Mouse (Mus musculus) forebrain, embryonic 12.5 days (tissue): ENCODE results near the gene Dusp23. TPM values are rescaled to one million over a fixed set of nuclear protein-coding genes. Genes with fewer than 3 reads are reported as not detected.
A peak's percentile ranks its signal among the peaks of the same experiment; 100 is the strongest.

Experiments used
- ATAC-seq: fragments of 200-750 bp; cut with Nextera tagmentation; 2 replicates; pipeline ENCODE4 v1.8.0; 2017; ENCODE audit warnings: moderate TSS enrichment; ENCODE audit not compliant: low FRiP score
- H3K27ac ChIP-seq: fragments of 300-500 bp; sonication (generic); 2 replicates; pipeline ENCODE4 v1.5.1; 2016; ENCODE audit warnings: mild to moderate bottlenecking
- H3K27me3 ChIP-seq: fragments of 300-500 bp; sonication (generic); 2 replicates; pipeline ENCODE4 v1.6.1; 2016; ENCODE audit warnings: mild to moderate bottlenecking
- H3K36me3 ChIP-seq: fragments of 300-500 bp; sonication (generic); replicated peaks from 2 replicates; pipeline ENCODE4 v1.6.1; 2016; ENCODE audit warnings: mild to moderate bottlenecking
- H3K4me1 ChIP-seq: fragments of 300-500 bp; sonication (generic); 2 replicates; pipeline ENCODE4 v1.6.1; 2016
- H3K4me2 ChIP-seq: fragments of 300-500 bp; sonication (generic); 2 replicates; pipeline ENCODE4 v1.6.1; 2016; ENCODE audit warnings: mild to moderate bottlenecking, moderate library complexity
- H3K4me3 ChIP-seq: fragments of 300-500 bp; sonication (generic); replicated peaks from 2 replicates; pipeline ENCODE4 v1.5.1; 2016; ENCODE audit warnings: mild to moderate bottlenecking
- H3K9ac ChIP-seq: fragments of 300-500 bp; sonication (generic); 2 replicates; pipeline ENCODE4 v1.6.1; 2016; ENCODE audit warnings: mild to moderate bottlenecking
- H3K9me3 ChIP-seq: fragments of 300-500 bp; sonication (generic); 2 replicates; pipeline ENCODE4 v1.6.1; 2016
- WGBS: fragments of 180-500 bp; shearing (Covaris S2); methylation state at CpG from one replicate; pipeline ENCODE4 v1.1.7; 2016; 5-methylcytosine and 5-hydroxymethylcytosine counted together
- polyA plus RNA-seq: library from polyadenylated mRNA; unstranded; fragments of >200 nt; fragmentation: Nextera tagmentation; extraction: Ambion mirVana; gene quantifications from 2 replicates; pipeline ENCODE4 v1.2.1, GENCODE M21; 2016

Gene Dusp23
- 4.6 and 6.1 TPM in 2 replicates for polyA plus RNA-seq

DNA sequence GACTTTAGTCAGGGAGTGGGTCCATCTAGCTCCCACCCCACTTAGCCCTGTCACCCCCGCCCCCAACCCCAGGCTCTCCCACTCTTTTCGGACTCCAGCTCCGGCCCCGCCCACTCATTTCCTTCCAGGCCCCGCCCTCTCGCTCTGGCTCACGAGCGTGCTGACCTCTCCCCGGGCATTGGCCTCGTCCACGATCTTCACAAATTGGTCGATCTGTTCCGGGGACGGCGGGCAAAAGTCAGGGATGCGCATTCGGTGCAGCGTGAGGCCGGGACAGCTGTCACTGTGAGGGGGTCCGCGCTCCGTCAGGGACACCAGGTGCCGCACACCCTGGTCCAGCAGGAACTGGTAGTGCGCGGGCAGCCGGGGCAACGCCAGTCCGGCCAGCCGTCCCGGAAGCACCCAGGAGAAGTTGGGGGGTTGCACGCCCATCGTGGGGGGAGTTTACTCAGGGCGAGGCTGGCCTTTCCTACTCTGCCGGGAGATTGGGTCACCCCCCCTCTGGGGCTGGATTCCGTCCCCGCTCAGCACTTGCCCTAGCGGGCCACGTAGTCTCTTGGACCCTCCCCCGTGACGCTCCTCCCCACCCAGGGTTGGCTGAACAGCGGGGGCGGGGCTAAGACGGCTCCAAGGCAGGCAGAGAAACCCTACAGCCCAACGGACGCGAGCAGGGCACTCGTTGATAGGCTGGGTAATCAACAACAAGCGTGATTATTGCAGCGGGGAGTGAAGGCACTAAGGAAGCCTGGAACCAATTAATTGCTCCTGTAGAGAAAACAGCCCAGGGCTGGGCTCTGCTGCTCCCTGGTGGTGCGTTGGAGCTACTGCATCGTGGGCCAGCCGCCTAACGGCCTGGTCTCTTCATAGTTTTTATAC lies at the start of gene Dusp23:
Gene Dusp23, minus strand, starts transcription at position 512 of the 876 bp plus-strand sequence.
- Histone ChIP-seq H3K4me1 (no peaks in the 10 kb centered on the region), H3K36me3 (no peaks in the 10 kb centered on the region), H3K9me3 (no peaks in the 10 kb centered on the region), H3K4me2 (peak within 1 kb of the TSS; percentile 72), H3K9ac (peak within 1 kb of the TSS; percentile 68), H3K27me3 (0 out of 2 replicates have a peak, but pooled peaks cover 6% of the 10 kb centered on the region), H3K4me3 (peak within 1 kb of the TSS; percentile 78), H3K27ac (peak within 1 kb of the TSS; percentile 64)
- ATAC-seq, result peak; percentile 99
- under 1% methylated on average over 53 of the region's 53 CpGs for WGBS

DNA sequence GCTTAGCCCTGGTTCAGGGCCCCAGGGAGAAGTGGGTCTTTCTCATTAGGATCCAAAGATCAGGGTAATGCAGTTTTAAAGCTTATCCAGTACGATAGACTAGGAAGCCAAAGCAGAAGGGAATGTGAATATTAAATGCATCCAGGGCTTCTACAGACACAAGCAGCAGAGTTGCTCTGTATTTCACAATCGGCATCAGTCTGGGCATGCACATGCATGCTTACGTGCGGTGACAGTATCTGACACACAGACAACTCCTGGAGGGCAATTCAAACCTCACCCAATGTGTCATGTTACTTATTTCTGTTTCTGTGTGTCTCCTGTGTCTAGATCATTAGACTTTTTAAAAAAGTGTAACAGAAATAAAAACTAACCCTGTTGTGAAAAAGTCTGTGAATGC lies 48.0 kb upstream of the Dusp23 start:
- Histone ChIP-seq H3K4me3 (no peak overlapping the region), H3K9ac (no peak overlapping the region), H3K27ac (no peak overlapping the region), H3K27me3 (no peaks in the 10 kb centered on the region), H3K4me2 (no peak overlapping the region), H3K36me3 (no peaks in the 10 kb centered on the region), H3K9me3 (no peaks in the 10 kb centered on the region), H3K4me1 (no peaks in the 10 kb centered on the region)
- no peak for ATAC-seq
- 88% methylated on average over 4 of the region's 4 CpGs for WGBS

DNA sequence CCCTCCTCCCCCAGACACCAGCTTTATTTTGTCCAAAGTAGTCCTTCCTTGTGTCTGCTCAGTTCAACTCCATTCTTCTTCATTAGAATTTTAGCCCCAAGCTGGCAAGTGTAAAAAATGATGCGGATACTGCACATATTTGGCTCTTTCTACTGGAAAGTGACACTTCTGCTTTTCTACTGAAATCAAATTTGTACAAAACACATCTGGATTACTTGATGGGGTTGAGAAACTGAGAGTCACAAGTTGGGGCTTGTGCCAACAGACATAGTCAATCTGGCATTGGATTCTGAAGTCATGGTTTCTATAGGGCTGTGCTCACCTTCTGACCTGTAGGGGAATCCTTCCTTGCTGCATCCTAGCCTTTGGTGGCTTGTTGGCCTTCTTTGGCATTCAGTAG lies 38.0 kb upstream of the Dusp23 start:
- H3K9me3 ChIP-seq, result no peaks in the 10 kb centered on the region
- H3K36me3 ChIP-seq, result no peaks in the 10 kb centered on the region
- ATAC-seq, result no peak
- H3K27ac ChIP-seq, result no peak overlapping the region
- no peak overlapping the region for H3K4me3 ChIP-seq
- H3K4me1 ChIP-seq, result 0 out of 2 replicates have a peak, but pooled peaks cover 5% of the 10 kb centered on the region
- H3K9ac ChIP-seq, result no peak overlapping the region
- WGBS, result 96% methylated on average over 1 of the region's 1 CpGs
- H3K4me2 ChIP-seq, result no peak overlapping the region
- H3K27me3 ChIP-seq, result no peaks in the 10 kb centered on the region

DNA sequence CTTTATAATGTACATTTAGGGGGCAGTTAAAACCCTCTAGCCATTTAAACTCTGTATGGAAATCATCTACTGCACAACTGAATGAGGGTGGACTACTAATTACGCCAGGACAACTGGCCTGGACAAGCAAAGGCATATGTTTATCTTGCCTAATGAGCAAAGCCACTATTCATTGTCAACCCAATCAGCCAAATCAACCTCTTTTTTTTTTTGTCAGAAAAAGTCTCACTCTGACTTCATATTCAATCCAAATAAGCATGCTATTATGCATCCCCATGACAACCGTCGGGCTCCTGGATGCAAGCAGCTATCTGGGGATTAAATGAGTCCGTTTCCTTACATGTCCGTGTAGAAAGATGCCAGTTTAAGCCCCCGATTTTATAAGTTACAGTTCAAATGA lies 34.8 kb upstream of the Dusp23 start:
- Histone ChIP-seq H3K4me2 (no peak overlapping the region), H3K27ac (no peak overlapping the region), H3K4me1 (0 out of 2 replicates have a peak, but pooled peaks cover 5% of the 10 kb centered on the region), H3K9me3 (no peaks in the 10 kb centered on the region), H3K27me3 (no peaks in the 10 kb centered on the region), H3K36me3 (no peaks in the 10 kb centered on the region), H3K4me3 (no peak overlapping the region), H3K9ac (no peak overlapping the region)
- 16% methylated on average over 6 of the region's 6 CpGs for WGBS
- peak; percentile 69 for ATAC-seq

DNA sequence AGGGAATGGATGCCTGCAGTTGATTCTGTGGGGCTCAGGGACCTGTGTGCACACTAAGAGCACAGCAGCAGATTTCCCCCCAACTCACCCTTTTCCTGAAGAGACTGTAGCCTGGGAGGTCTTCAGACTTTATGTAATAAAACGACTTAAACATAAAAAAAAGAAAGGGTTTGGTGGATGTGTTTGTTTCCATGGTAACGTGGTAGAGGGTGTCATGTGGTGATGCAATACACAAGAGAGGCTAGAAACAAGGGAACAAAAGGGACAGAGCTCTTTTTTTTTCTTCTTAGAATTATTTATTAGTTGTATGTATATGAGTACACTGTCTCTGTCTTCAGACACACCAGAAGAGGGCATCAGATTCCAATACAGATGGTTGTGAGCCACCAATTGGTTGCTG lies 32.7 kb upstream of the Dusp23 start:
- Histone ChIP-seq H3K4me3 (no peak overlapping the region), H3K4me2 (no peak overlapping the region), H3K4me1 (0 out of 2 replicates have a peak, but pooled peaks cover 5% of the 10 kb centered on the region), H3K27me3 (no peaks in the 10 kb centered on the region), H3K9ac (no peak overlapping the region), H3K27ac (no peak overlapping the region), H3K36me3 (no peaks in the 10 kb centered on the region), H3K9me3 (no peaks in the 10 kb centered on the region)
- 62% methylated on average over 2 of the region's 2 CpGs for WGBS
- no peak for ATAC-seq

DNA sequence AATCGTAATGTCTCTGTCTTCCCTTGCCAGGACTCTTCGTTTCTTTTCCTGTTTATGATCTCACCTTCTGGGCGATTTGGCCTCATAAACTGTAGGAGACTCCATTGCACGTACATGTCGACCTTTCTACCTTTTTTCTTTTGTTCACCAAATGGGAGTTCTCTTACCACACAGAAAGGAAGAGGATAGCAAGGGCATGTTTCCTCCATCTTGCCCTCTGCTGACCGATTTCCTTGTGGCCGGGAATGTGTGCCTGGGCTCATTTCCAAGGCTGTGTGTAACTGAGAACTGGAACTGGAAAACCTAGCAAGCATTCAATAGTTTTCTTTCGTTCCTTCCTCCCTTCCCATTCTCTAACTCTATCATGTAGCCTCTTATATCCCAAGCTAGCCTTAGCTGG lies 26.9 kb upstream of the Dusp23 start:
- no peaks in the 10 kb centered on the region for H3K9me3 ChIP-seq
- H3K9ac ChIP-seq, result no peak overlapping the region
- no peak overlapping the region for H3K4me2 ChIP-seq
- H3K27ac ChIP-seq, result no peak overlapping the region
- WGBS, result 93% methylated on average over 8 of the region's 8 CpGs
- H3K4me3 ChIP-seq, result no peak overlapping the region
- ATAC-seq, result no peak
- no peaks in the 10 kb centered on the region for H3K4me1 ChIP-seq
- H3K36me3 ChIP-seq, result no peaks in the 10 kb centered on the region
- no peaks in the 10 kb centered on the region for H3K27me3 ChIP-seq

DNA sequence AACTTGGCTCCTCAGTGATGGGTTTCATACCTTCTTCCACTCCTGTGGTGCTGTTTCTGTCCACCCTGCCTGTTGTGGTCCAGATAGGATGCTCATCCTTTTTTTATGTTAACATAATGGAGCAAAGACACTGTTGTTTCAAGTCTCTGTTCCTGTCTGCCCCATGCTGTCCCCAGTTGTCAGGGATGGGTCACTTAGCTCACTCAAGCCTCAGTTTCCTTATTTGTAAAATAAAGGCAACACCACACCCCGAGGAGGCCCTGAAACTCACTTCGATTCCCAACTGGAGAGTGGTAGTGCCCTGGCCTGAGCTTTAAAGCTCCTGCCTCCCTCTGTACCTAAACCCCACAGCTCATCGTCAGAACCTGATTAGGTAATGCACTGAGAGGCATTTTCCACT lies 24.5 kb upstream of the Dusp23 start:
- no peak for ATAC-seq
- 67% methylated on average over 3 of the region's 3 CpGs for WGBS
- H3K27ac ChIP-seq, result no peak overlapping the region

DNA sequence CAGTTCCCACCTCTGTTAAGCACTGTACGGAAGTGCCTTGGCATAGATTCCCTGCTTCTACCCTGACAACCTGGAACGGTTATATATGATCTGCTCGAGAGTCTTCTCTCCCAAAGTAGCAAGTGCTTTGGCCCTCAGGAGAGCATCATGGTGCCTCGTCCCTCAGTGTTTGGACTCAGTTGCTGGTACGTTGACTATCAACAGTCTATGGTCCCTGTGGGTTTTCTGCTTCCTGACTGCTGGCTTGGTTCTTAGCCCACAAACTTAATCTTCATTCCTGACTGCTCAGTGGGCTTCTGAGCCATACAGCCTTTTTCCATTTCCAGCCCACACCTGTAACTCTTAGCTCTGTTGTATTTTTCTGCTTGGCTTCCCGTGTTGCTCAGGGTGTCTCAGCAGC lies 21.1 kb upstream of the Dusp23 start:
- 84% methylated on average over 6 of the region's 6 CpGs for WGBS
- H3K36me3 ChIP-seq, result no peaks in the 10 kb centered on the region
- H3K4me1 ChIP-seq, result no peaks in the 10 kb centered on the region
- no peak overlapping the region for H3K27ac ChIP-seq
- ATAC-seq, result no peak
- H3K27me3 ChIP-seq, result no peaks in the 10 kb centered on the region
- H3K4me2 ChIP-seq, result no peak overlapping the region
- H3K9ac ChIP-seq, result no peak overlapping the region
- no peaks in the 10 kb centered on the region for H3K9me3 ChIP-seq
- no peak overlapping the region for H3K4me3 ChIP-seq

More for the DNA sequence above, 24.5 kb upstream of the Dusp23 start:
- Histone ChIP-seq H3K4me2 (no peak overlapping the region), H3K4me3 (no peak overlapping the region), H3K27me3 (no peaks in the 10 kb centered on the region), H3K36me3 (no peaks in the 10 kb centered on the region), H3K4me1 (no peaks in the 10 kb centered on the region), H3K9ac (no peak overlapping the region), H3K9me3 (no peaks in the 10 kb centered on the region)

DNA sequence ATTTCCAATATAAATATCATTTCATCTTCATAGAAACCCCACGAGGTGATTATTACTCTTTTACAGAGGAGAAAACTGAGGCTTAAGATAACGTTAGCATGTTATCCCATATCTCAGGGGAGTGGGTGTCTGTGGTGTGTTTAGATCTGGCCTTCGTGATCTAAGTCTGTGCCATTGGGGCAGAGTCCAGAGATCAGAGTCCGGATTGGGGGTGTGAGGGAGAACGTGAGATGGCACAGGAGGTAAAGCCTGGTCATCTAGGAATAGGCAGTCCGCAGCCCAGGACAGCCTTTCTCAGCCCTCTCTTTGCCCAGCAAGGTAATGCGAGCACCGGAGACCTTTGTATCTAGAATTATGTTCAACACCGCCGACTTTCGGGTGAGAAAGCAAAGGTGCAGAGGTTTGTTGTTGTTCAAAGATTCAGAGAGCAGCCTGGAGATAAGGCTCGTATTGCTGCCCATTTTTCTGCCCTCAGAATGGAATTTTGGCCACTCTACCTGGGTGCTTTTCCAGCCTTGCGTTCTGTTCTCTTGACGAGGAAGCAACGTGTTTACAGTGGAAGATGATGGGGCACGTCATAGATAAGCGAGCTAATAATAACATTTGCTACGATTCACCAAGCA lies 19.4 kb upstream of the Dusp23 start:
- H3K4me3 ChIP-seq, result no peak overlapping the region
- no peak for ATAC-seq
- 0 out of 2 replicates have a peak, but pooled peaks cover 3% of the 10 kb centered on the region for H3K4me1 ChIP-seq
- H3K27ac ChIP-seq, result no peak overlapping the region
- no peaks in the 10 kb centered on the region for H3K36me3 ChIP-seq
- no peaks in the 10 kb centered on the region for H3K27me3 ChIP-seq
- H3K9me3 ChIP-seq, result no peaks in the 10 kb centered on the region
- no peak overlapping the region for H3K9ac ChIP-seq
- WGBS, result 82% methylated on average over 18 of the region's 18 CpGs
- H3K4me2 ChIP-seq, result no peak overlapping the region

DNA sequence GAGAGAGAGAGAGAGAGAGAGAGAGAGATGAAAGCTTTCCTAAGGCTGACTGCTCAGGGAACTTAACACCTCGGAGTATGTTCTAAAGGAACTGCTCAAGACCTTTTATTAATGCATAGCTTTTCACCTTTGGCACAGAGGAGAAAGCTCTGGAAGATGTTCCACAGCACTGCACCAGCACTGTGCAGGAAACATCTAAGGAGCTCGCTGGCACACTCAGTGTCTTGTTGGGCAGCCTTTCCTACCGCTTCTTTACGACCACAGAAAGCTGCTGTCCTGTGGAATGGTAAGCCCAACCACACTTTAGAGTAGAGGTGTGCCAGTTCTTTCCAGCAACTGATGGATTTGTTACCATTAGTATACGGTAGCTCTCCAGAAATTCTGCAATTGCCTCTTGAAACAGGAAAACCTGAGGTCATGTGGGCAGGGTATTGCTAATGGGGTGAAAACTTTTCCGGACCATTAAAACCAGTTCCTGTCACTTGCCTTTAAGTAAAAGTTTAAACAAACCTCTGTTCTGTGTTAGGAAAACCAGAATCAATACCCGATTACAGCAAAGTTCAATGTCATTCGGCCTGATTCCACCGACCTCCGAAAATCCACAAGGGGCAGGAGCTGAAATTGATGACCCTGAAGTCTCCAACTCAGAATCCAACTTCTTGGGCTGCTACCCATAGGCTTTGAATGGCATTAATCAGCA lies 18.7 kb upstream of the Dusp23 start:
- Histone ChIP-seq H3K4me3 (no peak overlapping the region), H3K36me3 (no peaks in the 10 kb centered on the region), H3K9me3 (no peaks in the 10 kb centered on the region), H3K27me3 (no peaks in the 10 kb centered on the region), H3K27ac (no peak overlapping the region), H3K4me2 (no peak overlapping the region), H3K4me1 (0 out of 2 replicates have a peak, but pooled peaks cover 3% of the 10 kb centered on the region), H3K9ac (no peak overlapping the region)
- 87% methylated on average over 10 of the region's 10 CpGs for WGBS
- ATAC-seq, result no peak

DNA sequence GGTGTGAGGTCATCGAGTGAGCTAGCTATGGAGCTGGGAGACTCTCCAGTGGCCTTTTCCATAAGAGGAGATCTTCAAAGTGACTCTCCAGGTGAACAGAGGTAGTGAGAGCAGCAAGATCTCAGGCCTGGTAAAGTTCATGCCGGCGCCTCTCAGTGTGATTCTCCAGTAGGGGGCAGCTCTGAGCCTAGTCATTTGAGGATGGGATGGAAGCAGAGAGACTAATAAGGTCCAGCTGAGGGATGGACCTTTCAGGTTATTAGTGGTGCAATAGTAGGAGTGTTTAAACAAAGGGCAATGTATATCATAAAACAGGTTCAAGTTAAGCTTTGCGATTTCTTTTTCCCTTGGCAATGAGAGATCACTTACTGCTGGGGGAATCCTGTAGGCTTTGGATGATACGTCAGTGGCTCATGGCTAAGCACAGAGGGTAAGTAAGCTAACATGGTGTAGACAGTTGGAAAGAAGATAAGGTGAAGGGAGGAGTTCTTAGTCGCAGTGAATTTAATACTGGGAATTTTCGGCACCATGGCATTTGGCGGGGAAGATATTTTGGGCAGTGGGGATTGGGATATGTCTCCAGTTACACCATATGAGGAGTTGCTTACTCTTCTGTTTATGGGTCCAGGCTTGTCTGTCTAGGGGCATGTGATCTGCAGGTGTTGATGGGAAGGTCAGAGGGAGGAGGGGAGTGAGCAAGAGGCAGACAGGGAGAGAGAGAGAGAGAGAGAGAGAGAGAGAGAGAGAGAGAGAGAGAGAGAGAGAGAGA lies 17.9 kb upstream of the Dusp23 start:
- Histone ChIP-seq H3K9ac (no peak overlapping the region), H3K4me2 (no peak overlapping the region), H3K36me3 (no peaks in the 10 kb centered on the region), H3K9me3 (no peaks in the 10 kb centered on the region), H3K4me3 (no peak overlapping the region), H3K27ac (no peak overlapping the region), H3K27me3 (no peaks in the 10 kb centered on the region), H3K4me1 (0 out of 2 replicates have a peak, but pooled peaks cover 3% of the 10 kb centered on the region)
- WGBS, result 61% methylated on average over 8 of the region's 8 CpGs
- ATAC-seq, result no peak

DNA sequence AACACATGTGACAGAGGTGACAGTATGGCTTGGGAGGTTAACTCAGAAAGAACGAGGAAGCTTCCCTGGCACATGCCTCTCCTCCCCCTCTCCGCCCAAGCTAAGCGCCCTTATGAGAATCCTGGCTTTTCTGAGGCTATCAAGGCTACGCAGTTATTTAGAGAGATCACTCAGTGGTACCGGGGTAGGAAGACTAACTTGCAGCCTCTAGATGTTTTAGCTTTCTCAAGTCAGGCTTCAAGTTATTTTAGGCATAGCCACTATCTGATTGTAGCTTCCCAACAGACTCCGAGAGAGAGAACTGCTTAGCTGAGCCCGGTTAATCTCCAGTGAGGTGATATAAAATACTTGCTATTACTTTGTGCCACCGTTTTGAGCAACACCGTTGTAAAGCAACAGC lies 16.6 kb upstream of the Dusp23 start:
- Histone ChIP-seq H3K4me2 (no peak overlapping the region), H3K9me3 (no peaks in the 10 kb centered on the region), H3K9ac (no peak overlapping the region), H3K4me1 (0 out of 2 replicates have a peak, but pooled peaks cover 3% of the 10 kb centered on the region), H3K4me3 (no peak overlapping the region), H3K27ac (no peak overlapping the region), H3K36me3 (no peaks in the 10 kb centered on the region), H3K27me3 (no peaks in the 10 kb centered on the region)
- ATAC-seq, result no peak
- 88% methylated on average over 9 of the region's 9 CpGs for WGBS
